Mouse (Mus musculus): ENCODE measurements at regions not wholly inside any gene's neighbourhood (a gene's known extent, or its start where the extent isn't known, plus 50 kb on each side); places are given as distances from the start of the nearest gene placed in this dataset.
"Not testable (repeated sequence)": the region's sequence is repeated elsewhere in the genome, so short reads cannot be mapped to it uniquely, and the experiment has no call there.

DNA sequence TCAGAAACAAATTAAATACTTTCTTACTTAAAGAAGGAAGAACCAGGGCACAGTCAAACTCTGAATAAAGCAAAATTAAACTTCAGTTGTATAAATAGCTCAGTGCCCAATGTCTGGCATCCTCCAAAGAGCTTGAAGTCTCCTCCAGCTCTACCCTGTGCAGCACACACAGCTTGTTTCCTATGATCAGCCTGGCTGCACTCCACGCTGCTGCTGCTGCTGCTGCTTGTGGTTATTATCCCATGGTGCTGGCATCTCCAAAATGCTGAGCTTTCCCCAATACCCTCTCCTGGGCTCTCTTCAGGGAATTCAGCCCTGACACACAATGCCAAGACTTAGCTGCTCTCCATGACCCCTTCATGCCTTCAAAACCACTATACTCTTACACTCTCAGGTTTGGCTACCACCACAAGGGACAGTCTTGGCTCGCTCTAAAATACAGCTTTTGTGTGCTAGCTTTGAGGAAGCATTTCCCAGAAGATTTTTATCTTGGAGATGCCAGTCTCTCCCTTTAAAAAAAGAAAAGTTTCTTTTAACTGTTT, 121.0 kb downstream of the Rab10 start:
- H3K27ac ChIP-seq (ENCODE audit: control insufficient read depth, insufficient read depth, low read depth, low read length, poor library complexity); H3K4me1 ChIP-seq (ENCODE audit: control insufficient read depth, insufficient read depth, low read length); H3K4me3 ChIP-seq (replicated peaks; ENCODE audit: control insufficient read depth, low read depth, low read length): not testable (repeated sequence)
- WGBS, result 51% methylated on average over 2 of the region's 2 CpGs

DNA sequence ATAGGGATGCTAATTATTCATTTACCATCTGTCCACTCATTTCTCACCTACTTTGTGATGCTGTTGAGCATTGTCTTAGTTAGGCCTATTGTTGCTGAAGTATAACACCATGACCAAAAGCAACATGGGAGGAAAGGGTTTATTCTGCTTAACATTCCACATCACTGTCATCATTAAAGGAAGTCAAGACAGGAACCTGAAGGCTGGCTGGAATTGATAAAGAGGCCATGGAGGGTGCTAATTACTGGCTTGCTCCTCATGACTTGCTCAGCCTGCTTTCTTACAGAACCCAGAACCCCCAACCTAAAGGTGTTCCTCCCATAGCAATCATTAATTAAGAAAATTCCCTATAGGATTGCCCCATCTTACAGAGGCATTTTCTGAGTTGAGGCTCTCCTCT, 121.6 kb downstream of the Rab10 start:
- Histone ChIP-seq H3K27ac (ENCODE audit: control insufficient read depth, insufficient read depth, low read depth, low read length, poor library complexity) (no peak overlapping the region), H3K4me3 (replicated peaks; ENCODE audit: control insufficient read depth, low read depth, low read length) (no peak overlapping the region), H3K4me1 (ENCODE audit: control insufficient read depth, insufficient read depth, low read length) (no peaks in the 10 kb centered on the region)
- no peak for TF ChIP-seq CTCF (IDR thresholded peaks at IDR 0.05; ENCODE audit: control insufficient read depth, insufficient read depth, low read length)
- no peak for TF ChIP-seq POLR2A (IDR thresholded peaks at IDR 0.05; ENCODE audit: borderline replicate concordance, control insufficient read depth, low read depth, low read length)

DNA sequence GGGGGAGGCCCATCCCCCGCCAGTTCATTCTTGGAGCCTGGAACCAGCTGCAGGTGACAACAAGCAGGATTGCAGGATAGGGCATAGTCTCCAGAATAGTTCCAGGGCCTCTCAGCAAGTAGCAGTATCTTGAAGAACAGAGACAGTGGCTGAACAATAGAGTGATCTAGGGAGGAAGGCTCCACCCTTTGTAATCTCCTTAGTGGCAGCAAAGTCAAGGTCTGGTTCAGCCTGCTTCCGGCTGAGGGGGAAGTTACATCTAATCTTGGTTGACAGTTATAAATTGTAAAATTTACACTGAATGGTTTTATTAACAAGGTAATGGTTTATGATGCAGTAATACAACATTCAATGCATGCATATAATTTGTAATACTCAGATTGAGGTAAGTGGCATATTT, 136.4 kb downstream of the Rab10 start:
- Histone ChIP-seq H3K4me1 (ENCODE audit: control insufficient read depth, insufficient read depth, low read length) (no peaks in the 10 kb centered on the region), H3K27ac (ENCODE audit: control insufficient read depth, insufficient read depth, low read depth, low read length, poor library complexity) (no peak overlapping the region), H3K4me3 (replicated peaks; ENCODE audit: control insufficient read depth, low read depth, low read length) (no peak overlapping the region)
- TF ChIP-seq CTCF (IDR thresholded peaks at IDR 0.05; ENCODE audit: control insufficient read depth, insufficient read depth, low read length), result no peak
- TF ChIP-seq POLR2A (IDR thresholded peaks at IDR 0.05; ENCODE audit: borderline replicate concordance, control insufficient read depth, low read depth, low read length), result no peak
- WGBS, result 64% methylated on average over 2 of the region's 2 CpGs

DNA sequence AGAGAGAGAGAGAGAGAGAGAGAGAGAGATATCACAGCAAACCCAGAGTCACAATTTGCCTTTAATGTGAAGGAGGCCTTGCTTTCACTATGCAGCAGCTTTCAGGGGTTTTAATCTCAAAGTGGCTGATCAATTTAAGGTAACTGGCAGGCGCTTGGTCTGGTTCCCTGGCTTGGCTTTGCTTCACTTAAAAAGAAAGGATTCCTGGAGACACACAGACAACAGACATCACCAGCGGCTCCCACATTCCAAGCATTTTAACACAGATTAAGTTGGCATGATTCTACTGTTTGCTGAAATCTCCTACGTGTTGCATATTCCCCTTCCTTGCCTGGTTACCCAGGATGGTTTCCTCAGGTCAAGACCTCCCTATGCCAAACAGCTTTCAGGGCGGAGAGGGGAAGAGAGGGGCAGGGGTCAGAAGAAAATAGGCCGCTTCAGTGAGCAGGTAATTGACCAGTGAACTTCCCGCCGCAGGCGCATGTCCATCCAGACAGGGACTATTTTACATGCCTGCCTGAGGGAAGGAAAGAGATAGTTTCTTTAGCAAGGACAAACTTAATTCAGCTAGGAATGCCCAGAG, 140.0 kb downstream of the Rab10 start:
- WGBS, result 76% methylated on average over 8 of the region's 8 CpGs
- H3K27ac ChIP-seq (ENCODE audit: control insufficient read depth, insufficient read depth, low read depth, low read length, poor library complexity); H3K4me3 ChIP-seq (replicated peaks; ENCODE audit: control insufficient read depth, low read depth, low read length); H3K4me1 ChIP-seq (ENCODE audit: control insufficient read depth, insufficient read depth, low read length): not testable (repeated sequence)

DNA sequence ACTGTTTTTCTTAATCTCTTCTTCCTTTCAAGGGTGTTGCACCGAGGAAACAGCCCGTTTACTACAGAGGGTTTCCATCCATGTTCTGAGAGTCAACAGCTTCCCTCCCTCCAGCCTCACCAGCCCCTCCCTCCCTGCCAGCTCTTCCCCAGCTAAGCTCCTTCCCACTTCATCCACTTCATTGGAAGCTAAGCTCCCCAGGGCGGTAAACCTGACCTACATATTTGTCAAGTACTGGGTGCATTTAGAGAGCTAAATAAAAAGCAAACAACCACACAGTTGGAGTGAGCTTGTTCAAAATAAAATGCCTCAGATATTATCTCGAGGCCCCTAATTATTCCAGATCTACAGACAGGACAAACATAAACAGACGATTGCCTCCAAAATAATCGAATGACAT, 148.1 kb downstream of the Rab10 start:
- 75% methylated on average over 6 of the region's 6 CpGs for WGBS
- not testable (repeated sequence) for H3K4me1 ChIP-seq (ENCODE audit: control insufficient read depth, insufficient read depth, low read length); H3K4me3 ChIP-seq (replicated peaks; ENCODE audit: control insufficient read depth, low read depth, low read length); H3K27ac ChIP-seq (ENCODE audit: control insufficient read depth, insufficient read depth, low read depth, low read length, poor library complexity)

DNA sequence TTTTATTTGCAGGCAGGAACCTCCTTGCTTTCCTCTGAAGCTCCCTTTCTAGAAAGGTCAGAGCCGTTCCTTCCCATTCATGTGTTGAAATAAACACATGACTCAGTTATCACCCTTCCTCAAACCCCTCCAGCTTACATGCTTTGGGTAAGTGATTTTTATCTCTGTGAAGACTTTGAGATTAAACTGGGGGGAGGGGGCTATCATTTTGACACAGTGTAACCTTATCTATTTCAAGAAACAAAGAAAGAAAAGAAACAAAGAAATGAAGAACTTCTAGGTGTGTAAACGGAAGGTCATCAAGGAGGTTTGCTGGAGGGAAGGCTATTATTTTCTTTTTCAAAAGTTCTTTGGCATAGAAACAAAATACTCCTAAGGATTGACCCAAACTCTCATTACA, 151.0 kb downstream of the Rab10 start:
- 49% methylated on average over 2 of the region's 2 CpGs for WGBS
- H3K4me3 ChIP-seq (replicated peaks; ENCODE audit: control insufficient read depth, low read depth, low read length); H3K4me1 ChIP-seq (ENCODE audit: control insufficient read depth, insufficient read depth, low read length); H3K27ac ChIP-seq (ENCODE audit: control insufficient read depth, insufficient read depth, low read depth, low read length, poor library complexity): not testable (repeated sequence)

DNA sequence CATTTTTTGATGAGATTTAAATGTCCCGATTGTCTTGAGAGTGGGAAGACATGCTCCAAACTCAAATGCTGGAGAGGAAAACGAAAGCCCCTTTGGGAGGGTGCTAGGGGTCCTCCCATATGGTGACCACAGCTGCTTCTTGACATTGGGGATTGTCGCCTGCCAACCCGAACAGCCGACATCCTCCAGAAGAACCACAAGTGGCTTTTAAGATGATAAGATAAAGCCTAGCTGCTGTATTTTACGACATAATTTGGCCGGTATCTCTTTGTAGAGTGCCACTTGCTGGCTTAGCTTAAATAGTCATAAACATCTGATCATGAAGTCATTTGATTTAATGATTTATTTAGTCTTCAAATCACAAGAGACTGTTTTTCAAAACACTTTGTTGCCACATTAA, 156.1 kb downstream of the Rab10 start:
- H3K4me1 ChIP-seq (ENCODE audit: control insufficient read depth, insufficient read depth, low read length); H3K27ac ChIP-seq (ENCODE audit: control insufficient read depth, insufficient read depth, low read depth, low read length, poor library complexity); H3K4me3 ChIP-seq (replicated peaks; ENCODE audit: control insufficient read depth, low read depth, low read length): not testable (repeated sequence)
- 38% methylated on average over 7 of the region's 7 CpGs for WGBS

DNA sequence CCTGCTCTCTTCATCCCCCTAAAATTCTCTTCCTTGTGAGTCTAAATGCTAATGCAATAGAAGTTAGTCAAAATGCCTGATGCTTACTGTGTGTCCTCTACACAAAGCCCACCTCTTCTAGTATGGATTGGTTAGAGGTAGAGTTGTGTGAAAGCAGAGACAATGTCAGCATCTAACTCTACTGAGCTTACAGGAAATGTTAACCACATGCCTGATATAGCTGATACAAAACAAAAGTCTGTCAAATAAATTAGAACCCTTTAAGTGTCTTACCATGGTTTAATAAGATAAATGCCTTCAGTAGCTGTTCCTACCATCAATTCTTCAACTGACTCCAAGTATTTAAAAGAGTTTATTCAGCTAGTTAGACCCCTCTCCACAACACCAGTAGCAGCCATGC, 177.2 kb downstream of the Rab10 start:
- H3K27ac ChIP-seq (ENCODE audit: control insufficient read depth, insufficient read depth, low read depth, low read length, poor library complexity); H3K4me3 ChIP-seq (replicated peaks; ENCODE audit: control insufficient read depth, low read depth, low read length); H3K4me1 ChIP-seq (ENCODE audit: control insufficient read depth, insufficient read depth, low read length): not testable (repeated sequence)

DNA sequence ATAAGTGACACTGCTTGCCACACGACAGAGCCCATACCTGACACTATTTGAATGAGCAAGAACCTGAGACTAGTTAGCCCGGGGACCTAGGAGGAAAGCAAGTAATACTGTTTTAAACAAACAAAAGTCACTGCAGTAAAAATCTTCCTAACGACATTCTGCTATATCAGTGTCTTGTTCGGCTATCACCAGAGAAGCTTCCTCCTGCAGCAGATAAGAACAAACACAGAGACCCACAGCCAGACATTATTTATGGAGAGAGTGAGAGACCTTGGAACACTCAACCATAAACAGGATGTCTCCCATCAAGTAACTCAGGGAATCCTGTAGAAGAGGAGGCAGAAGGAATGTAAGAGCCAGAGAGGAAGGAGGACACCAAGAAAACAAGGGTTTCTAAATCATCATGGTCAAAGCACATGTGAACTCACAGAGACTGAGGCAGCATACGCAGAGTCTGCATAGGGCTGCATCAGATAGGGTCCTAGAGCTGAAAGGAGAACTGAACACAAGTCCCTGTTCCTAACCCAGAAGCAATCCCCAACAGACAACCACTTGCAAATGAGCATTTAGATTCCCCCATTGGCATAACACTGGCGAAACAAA, 178.5 kb downstream of the Rab10 start:
- not testable (repeated sequence) for H3K27ac ChIP-seq (ENCODE audit: control insufficient read depth, insufficient read depth, low read depth, low read length, poor library complexity); H3K4me3 ChIP-seq (replicated peaks; ENCODE audit: control insufficient read depth, low read depth, low read length); H3K4me1 ChIP-seq (ENCODE audit: control insufficient read depth, insufficient read depth, low read length)
- 72% methylated on average over 6 of the region's 6 CpGs for WGBS

DNA sequence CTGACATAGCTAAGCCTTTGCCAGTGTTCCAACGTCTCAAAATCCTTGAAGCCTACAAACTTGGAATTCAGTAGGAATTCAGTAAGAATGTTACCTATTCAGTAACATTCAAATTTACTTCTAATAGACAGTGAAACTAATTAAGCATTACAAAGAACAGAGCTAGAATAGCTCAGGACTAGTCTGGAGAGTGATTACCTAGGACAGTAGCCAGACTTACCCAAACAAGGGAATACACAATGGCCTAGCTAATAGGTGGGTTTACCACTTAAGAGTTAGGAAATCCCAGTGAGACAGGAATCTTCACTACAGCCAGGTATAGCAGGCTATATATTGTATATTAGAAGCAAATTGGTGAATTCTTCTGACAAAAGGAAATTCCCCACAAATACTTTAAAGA, 182.4 kb downstream of the Rab10 start:
- WGBS, result 68% methylated on average over 1 of the region's 1 CpGs
- not testable (repeated sequence) for H3K4me3 ChIP-seq (replicated peaks; ENCODE audit: control insufficient read depth, low read depth, low read length); H3K4me1 ChIP-seq (ENCODE audit: control insufficient read depth, insufficient read depth, low read length); H3K27ac ChIP-seq (ENCODE audit: control insufficient read depth, insufficient read depth, low read depth, low read length, poor library complexity)
